Mouse (Mus musculus) testis, postnatal 10 days (tissue): Measurements from ENCODE around the gene Tnfaip8l2.

ENCODE experiments used
- DNase-seq: peaks from one replicate; pipeline ENCODE4 v3.0.0; 2021; ENCODE audit warnings: low spot score

The Tnfaip8l2 gene

DNA sequence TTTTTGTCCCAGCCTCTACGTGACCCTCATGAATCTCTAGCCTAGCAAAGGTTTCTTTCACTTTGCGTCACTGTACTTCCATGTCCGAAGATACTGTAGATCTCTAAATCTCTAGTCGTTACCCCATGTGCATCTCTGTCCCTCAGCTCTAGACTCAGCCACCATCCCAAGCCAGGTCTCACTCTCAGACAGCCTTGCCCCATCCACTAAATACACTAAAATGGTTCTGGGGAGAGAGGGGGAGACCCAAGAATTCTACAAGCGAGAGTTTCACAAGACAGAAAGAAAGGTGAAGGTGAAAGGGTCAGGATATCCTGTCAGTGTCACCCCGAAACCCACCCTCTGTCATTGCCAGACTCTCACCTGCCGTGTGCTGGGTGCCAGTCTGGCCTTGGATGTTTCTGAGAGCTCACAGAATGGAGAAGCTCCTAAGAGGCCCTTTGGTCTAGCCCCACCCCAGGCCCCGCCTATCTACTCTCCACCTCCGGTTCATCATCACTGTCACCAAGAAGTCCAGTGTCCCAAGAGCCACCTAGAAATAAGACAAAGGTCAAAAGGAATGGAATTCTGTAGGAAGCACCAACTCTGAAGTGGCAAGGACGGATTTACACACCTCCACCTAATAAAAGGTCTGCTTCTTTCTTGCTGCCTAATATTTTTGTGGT is at the start of gene Tnfaip8l2:
Gene Tnfaip8l2, minus strand, starts transcription at position 409 of the 665 bp plus-strand sequence.
- no peak for DNase-seq

DNA sequence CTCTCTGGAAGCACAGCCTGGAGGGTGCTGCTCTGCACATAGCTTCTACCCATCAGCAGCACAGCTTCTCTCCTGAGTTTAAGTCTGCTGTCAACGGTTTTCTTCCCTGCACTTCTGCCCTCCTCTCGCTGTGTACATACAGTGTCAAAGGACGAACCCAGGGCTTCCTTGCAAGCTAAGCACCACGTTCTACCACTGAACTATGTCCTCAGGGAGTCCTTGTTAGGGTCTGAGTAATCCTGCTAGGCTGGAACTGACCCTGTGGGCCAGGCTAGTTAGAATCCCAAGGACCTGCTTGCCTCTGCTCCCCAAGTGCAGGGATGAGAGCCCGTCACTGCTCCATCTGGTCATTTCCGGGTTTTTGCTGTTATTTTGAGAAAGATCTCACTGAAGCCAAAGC is 44.7 kb upstream of the Tnfaip8l2 start:
- no peak for DNase-seq

DNA sequence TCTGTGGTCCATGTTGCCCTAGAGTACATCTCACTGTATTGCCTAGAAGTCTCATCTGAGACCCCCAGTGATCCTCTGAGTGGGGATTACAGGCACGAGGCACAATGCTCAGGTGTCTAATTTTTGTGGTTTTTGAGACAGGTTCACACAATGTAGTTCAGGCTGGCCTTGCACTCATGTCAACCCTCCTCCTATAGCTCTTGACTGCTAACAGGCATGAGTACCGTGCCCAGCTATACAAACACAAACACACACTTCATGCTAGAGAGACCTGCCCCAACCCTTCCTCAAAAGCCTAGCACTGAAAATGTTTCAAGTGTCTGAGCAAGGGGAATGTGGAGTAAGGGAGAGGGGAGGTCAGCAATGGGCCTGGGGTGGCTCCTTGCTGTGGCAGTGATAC is 43.9 kb upstream of the Tnfaip8l2 start:
- no peak for DNase-seq

DNA sequence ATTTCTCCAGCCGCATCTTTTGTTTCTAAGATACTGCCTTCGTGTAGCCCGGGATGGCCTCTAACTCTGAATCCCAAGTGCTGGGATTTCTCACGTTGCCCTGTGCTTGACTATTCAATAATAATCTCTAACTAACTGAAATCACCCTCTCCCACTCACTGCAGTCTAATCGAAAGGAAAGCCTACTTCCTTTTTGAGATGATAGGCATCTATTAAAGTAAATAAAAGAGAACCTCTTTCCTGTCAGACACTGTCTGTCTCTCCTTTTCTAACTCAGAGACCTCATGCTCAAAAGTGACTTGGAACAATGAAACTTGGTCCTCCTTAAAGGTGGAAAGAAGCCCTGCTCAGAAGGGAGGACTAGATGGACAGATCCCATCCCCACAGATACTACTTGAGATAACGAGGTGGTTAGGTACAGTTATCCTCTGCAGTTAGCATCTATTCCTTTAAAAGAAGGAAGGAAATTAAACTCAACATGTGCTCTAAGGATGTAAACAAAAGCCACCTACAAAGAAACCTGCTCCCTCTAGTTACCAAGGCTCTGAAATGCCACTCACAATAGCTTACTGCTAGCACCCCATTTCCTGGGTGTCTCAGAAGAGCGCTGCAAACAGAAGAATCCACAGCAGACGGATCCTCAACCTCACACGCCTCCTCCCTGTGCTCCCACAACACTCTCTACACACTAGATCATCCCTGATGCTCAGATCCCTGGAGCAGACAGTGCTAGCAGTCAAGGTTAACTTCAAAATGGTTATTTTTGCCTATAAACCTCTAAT is 42.8 kb upstream of the Tnfaip8l2 start:
- no peak for DNase-seq

DNA sequence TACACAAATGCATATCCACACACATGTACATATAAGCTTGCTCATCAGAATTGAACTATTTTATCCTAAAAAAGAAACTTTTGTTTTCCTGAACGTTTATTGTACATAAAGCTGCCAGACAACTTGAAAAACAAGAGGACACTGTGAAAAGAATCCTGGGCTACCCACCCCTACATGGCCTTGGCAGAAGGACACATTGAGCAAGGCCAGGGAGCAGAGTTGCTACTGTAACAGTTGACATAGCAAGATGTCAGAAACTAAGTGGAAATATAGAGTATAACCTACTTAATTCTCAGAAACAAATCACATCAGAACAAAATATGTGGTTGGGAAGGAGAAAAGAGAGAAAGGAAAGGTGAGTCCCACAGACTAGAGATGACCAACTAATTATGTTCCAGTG is 39.7 kb upstream of the Tnfaip8l2 start:
- DNase-seq, result no peak

DNA sequence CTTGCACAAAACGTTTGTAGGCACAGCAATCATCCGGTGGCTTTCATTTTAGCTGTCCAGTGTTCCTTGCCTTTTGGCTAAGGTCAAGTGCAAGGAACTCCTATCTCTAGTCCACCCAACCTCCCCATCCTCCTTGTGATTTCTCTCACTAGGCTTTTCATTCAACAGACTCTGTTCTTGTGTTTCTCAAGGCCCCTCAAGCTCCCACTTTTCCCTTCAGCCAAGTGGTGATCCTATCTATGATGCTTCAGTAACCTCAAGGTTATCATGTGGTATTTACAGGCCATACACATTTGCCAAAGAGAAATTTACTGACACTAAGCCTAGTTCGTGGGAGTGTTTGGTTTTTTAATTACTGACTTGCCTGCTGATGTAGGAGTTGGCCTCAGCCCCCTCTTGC is 37.7 kb upstream of the Tnfaip8l2 start:
- no peak for DNase-seq

DNA sequence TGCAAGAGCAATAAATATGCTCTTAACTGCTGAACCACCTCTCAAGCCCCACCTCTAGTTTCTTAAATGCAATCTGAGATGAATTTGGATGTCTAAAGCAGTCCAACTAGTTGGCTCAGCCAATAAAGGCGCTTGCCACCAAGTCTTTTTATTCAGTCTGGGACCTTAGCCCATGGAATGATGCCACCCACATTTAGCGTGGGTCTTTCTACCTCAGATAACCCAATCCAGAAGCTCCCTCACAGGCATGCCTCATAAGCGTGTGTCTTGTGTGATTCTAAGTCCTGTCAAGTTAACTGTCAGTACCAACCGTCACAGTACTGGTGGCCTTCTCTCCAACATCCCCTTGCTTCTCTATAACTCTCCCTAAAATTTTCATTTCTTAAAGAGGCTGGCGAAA is 36.8 kb upstream of the Tnfaip8l2 start:
- DNase-seq, result no peak

DNA sequence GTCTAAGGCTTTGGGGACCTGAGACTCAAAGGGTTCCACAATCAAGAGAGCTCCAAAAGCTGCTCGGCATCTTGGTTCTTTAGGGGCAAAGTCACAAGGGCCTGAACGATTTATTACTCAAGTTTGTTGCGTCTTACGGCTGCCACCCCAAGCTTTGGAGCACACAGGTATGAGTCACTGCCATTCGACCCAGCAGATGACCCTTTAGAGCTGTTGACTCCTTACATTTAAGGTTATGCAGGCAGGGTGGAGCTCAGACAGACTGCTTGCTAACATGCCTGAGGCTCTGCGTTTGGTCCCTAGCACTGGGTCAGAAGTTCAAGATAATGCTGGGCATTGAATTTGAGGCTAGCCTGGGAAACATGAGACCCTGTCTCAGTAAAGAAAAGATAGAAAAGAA is 35.4 kb upstream of the Tnfaip8l2 start:
- peak; percentile 45 for DNase-seq

DNA sequence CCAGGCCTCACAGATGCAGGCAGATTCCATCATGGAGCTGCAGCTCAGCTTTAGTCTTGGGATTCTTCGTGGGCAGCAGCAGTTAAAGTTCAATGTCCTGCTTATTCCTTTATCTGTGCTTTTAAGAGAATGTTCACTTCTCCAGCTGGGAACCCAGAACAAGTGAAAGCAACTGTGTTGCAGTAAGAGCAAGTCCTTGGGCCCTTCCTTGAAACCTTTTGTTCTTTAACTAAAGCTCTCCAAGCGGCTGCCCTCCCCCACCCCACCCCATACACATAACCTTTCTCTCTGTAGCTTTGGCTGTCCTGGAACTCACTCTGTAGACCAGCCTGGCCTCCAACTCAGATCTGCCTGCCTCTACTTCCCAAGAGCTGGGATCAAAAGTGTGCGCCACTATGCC is 34.3 kb upstream of the Tnfaip8l2 start:
- peak; percentile 47 for DNase-seq

DNA sequence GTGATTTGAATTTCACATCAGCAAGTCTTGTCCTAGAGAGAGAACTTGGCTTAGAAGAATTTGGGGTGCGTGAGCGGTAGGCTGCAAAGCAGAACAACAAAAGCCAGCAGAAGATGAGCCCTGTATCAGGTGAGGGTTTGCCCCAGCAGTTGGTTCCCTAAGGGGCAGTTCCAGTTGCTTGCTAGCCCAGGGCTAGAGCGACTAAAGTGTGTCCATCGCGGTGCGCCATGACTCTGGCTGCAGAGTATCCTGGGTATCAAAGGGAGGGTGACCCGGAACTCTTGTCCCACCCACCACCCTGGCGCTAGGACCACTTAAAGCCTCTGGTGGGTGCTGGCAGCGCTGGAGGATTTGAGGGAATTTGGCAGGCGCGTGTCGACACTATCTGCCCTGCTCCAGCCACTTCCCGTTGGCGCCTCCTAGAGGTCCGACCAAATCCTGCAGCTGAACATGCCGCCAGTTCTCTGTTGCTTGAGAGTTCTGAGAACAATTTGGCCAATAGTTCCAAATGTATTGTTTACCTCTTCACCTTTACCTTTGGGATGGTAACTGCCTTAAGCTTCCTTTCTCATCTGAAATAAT is 31.9 kb upstream of the Tnfaip8l2 start:
- peak; percentile 94 for DNase-seq

DNA sequence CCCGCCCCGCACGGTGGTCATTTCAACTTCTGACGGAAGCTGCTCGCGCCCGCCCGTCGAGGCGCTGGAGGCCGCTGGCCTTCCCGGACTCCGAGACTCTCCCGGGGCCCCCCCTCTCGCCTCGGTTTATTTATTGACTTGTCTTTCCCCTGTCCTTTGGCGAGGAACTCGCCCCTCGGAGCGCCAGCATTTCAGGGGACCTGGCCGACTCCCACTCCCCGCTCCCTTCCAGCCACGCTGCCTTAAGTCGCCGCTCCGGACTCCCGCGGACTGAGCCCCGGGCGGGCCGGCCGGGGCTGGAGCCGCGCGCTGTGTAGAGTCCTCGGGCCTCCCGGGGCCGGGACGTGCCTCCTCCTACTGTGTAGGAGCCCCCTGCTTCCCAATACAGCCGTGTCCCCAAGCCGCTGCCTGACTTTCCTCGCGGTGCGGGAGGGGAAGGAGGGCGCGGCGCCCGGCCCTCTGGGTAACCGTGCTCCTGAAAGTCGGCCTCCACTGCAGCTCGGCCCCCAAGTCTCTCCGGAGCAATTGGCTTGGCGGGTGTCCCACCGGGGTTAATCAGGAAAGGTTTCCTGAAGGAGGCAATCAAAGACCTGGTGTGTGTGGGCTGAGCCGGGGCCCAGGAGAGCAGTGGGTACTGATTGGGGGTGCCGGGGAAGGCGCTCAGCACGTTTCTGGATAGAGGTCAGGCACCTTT is 31.2 kb upstream of the Tnfaip8l2 start:
- DNase-seq, result peak; percentile 81

DNA sequence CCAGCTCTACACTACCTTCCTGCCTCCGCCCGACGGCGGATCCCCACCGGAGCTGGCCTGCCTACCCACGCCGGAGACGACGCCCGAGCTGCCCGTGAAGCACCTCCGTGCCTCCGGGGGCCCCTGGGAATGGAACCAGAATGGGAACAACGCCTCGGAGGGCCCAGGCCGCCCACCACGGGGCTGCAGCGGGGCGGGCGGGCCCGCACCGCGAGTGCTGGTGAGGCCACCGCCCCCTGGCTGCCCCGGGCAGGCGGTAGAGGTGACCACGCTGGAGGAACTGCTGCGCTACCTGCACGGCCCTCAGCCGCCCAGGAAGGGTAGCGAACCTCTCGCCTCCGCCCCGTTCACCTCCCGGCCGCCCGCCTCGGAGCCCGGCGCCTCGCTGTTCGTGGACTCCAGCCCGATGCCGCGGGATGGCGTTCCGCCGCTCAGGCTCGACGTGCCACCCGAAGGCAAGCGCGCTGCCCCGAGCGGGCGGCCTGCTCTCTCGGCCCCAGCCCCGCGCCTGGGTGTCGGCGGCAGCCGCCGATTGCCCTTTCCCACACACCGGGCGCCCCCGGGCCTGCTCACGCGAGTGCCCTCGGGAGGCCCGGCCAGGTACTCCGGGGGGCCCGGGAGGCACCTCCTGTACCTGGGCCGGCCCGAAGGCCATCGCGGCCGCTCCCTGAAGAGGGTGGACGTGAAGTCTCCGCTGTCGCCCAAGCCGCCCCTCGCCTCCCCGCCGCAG is 30.5 kb upstream of the Tnfaip8l2 start:
- peak; percentile 68 for DNase-seq

DNA sequence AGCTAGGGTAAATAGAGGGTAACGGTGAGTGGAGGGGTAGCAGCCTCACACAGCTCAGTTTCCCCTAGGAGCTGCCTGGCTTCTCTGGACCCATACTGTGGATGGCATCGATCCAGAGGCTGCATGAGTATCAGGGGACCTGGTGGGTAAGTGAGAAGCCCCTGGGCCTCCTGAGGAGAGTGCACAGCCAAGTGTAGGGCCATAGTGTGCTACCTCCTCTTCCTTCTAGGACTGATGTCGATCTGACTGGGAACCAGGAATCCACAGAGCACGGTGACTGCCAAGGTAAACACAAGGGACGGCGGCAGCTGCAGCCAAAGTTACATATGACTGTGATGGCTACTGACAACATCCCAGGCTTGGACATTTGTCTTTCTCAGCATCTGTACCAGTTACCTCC is 28.9 kb upstream of the Tnfaip8l2 start:
- no peak for DNase-seq

DNA sequence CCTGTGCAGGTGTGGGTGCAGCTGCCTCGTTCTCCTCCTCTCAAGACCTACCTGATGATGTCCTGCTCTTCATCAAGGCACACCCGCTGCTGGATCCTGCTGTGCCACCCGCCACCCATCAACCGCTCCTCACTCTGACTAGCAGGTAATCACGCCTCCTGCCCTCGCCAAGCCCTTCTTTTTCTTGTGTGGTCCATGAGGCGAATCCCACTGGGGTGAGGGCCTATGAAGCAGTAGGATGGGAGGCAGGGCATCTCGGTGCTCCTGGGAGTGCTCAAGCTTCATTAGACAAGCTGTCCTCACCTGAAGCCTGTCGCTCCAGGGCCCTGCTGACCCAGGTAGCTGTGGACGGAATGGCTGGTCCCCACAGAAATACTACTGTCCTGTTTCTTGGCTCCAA is 27.8 kb upstream of the Tnfaip8l2 start:
- no peak for DNase-seq

DNA sequence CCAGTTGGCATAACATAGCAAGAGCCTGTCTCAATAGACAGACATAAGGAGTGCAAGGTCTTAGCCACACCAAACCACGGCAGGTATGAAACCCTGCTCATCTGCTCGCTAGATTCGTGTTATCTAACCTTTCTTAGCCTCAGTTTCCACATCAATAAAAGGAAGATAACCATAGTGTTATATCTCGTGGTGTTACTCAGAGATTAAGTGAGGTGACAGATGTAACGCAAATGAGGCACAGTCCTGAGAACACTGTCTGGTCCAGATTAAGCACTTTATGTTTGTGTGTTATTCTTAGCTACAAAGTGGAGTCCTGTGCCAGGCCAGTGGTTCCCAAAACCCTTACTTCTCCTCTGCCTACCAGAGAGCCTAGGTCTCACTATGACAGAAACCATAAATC is 22.7 kb upstream of the Tnfaip8l2 start:
- no peak for DNase-seq

DNA sequence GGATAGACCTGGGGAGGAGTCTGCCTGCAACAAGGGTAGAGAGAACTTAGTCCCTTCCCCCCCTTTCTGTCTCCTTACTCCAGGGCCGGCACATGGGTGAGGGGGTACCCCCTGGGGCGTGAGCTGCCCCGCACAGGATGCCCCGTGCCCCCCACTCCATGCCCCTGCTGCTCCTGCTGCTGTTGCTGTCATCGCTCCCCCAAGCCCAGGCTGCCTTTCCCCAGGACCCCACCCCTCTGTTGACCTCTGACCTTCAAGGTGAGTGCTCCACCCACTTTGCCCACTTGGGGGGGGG is 22.0 kb upstream of the Tnfaip8l2 start:
- DNase-seq, result no peak

DNA sequence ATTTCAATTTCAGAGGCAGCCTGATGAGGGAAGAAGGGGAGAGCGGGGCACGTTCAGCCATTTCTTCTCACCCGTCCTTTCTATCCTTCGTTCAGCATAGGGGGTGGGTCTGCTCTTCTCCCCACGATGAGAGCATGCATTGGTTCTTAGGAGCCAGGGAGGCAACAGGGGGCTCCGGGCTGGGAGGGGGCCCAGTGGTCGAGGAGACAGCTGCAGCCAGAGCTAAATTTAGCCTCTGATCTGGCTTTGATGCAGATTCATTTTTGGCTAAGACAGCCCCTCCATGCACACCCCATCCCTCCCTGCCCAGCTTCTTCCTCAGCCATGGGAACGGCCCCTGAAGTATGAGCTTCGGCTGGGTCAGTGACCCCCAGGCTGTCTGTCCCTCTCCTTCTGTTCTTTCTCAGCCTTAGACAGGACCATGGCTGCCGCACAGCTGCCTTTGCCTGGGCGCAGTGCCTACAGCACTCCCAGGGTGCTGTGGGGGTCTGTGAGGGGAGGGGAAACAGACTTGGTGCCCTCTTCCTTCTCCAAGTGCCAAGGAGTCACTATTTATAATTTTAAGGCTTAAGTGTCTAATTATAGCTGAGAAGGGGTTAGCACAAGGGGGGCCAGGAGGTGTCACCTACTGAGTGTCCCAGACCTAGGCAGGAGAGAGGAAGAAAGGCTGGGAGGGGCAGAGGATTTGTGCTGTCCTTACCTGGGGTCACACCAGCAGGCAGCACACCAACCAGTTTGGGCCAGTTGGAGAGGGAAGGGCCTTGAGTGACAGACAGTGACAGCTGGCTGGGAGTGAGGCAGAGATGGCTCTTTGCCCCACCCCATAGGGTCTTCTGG is 21.5 kb upstream of the Tnfaip8l2 start:
- DNase-seq, result no peak

DNA sequence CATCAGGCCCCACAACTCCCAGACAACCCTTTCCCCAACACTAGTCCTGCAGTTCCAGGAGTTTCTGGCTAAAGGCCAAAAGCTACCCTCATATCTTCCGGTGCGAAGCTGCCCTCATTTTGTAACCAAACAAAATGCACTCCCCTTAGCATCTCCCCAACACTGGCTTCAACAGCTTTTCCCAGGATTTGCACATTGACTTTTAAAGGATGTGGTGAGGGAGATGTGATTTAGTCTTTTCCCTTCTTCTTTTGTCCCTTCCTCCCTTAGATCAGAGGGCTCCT is 20.1 kb upstream of the Tnfaip8l2 start:
- DNase-seq, result no peak

DNA sequence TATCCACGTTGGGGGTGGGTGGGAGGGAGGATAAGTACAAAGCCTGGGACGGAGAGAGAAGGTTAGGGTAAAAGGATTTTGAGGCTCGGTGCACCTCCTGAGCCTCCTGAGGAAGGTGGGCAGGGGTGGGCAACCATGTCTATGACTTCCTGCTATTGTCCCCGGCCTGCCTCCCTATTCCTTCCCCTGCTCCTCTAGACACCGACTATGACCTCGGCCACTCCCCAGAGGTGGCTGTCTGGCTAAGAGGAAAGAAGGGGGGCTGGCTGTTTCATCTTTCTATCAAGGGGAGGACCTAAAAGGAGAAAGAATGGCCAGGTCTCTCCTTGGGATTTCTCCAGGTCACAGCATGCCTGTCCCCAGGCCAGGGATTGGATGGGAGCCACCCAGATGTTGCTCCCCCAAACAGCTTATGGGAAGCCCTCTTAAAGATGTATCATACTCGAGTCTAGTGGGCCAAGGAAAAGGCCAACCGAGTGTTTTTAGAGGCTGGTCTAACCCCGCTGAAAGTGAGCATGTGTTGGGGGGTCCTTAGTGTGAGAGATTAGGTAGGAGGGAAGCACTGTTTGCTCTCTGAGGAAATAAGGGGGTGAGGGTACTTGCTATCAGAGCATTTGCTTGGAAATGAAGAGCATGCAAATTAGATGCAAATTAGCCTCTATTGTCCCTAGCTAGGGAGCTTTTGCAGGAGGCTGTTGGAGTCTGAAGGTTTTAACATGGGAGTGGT is 19.6 kb upstream of the Tnfaip8l2 start:
- peak; percentile 44 for DNase-seq

DNA sequence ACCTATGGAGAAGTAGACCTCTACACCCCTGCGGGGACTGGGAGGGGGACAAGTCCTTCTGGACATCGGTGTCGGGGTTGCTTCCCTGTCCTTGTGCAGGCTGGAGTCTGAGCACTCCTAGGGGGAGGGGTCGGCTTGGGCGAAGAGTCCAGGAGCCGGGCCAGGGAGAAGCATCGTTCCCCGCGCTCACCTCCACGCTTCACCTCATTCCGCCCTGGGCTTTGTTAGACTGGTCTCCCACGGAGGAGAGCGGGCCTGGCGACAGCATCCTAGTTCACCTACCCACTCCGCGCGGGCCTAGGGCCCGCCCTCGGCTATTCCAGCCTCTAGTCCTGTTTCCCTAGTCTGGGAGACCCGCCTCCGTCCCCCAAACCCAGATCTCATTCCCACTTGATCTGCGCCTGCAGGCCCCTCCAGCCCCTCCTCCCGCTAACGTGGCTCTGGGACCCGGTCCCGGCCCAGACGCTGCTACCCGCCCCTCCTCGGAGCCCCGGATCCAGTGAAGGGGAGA is 18.9 kb upstream of the Tnfaip8l2 start:
- DNase-seq, result peak; percentile 70
